Mouse (Mus musculus): ENCODE measurements around the gene Soat1.
A peak's percentile ranks its signal among the peaks of the same experiment; 100 is the strongest.
"Not testable (repeated sequence)": the region's sequence is repeated elsewhere in the genome, so short reads cannot be mapped to it uniquely, and the experiment has no call there.

Soat1 gene

GRCm38 (mm10) chr1:156473961-156474503, at the start of gene Soat1:
TSS of gene Soat1 (minus strand) at chr1:156474331.
- DNase-seq (ENCODE audit: extremely low read depth, insufficient read length, low spot score): peak; percentile 92

GRCm38 (mm10) chr1:156523842-156524241, 49.7 kb upstream of the Soat1 start, which contains the start of gene Gm10031:
TSS of gene Gm10031 (plus strand) at chr1:156524012.
- not testable (repeated sequence) for DNase-seq (ENCODE audit: extremely low read depth, insufficient read length, low spot score)

GRCm38 (mm10) chr1:156521796-156522517, 47.8 kb upstream of the Soat1 start:
- no peak for DNase-seq (ENCODE audit: extremely low read depth, insufficient read length, low spot score)

- DNase-seq (ENCODE audit: extremely low read depth, insufficient read length, low spot score): no peak
These were observed 46.1 kb upstream of the Soat1 start for GRCm38 (mm10) chr1:156520136-156520780.

- peak; percentile 21 for DNase-seq (ENCODE audit: extremely low read depth, insufficient read length, low spot score)
These were observed 33.6 kb upstream of the Soat1 start for GRCm38 (mm10) chr1:156507753-156508152.

GRCm38 (mm10) chr1:156505901-156506300, 31.8 kb upstream of the Soat1 start:
- DNase-seq (ENCODE audit: extremely low read depth, insufficient read length, low spot score): no peak

- DNase-seq (ENCODE audit: extremely low read depth, insufficient read length, low spot score): no peak
These were observed 30.9 kb upstream of the Soat1 start for GRCm38 (mm10) chr1:156504945-156505523.

- no peak for DNase-seq (ENCODE audit: extremely low read depth, insufficient read length, low spot score)
These were observed 22.8 kb upstream of the Soat1 start for GRCm38 (mm10) chr1:156496910-156497309.

GRCm38 (mm10) chr1:156495025-156495424, 20.9 kb upstream of the Soat1 start:
- DNase-seq (ENCODE audit: extremely low read depth, insufficient read length, low spot score): no peak

- no peak for DNase-seq (ENCODE audit: extremely low read depth, insufficient read length, low spot score)
These were observed 17.2 kb upstream of the Soat1 start for GRCm38 (mm10) chr1:156491226-156491796.

GRCm38 (mm10) chr1:156488031-156488430, 13.9 kb upstream of the Soat1 start:
- DNase-seq (ENCODE audit: extremely low read depth, insufficient read length, low spot score): no peak

GRCm38 (mm10) chr1:156487498-156487897, 13.4 kb upstream of the Soat1 start:
- no peak for DNase-seq (ENCODE audit: extremely low read depth, insufficient read length, low spot score)

- no peak for DNase-seq (ENCODE audit: extremely low read depth, insufficient read length, low spot score)
These were observed 7.7 kb upstream of the Soat1 start for GRCm38 (mm10) chr1:156481826-156482225.

- no peak for DNase-seq (ENCODE audit: extremely low read depth, insufficient read length, low spot score)
These were observed 2.4 kb upstream of the Soat1 start for GRCm38 (mm10) chr1:156476535-156476934.

GRCm38 (mm10) chr1:156476016-156476415, 1.9 kb upstream of the Soat1 start:
- no peak for DNase-seq (ENCODE audit: extremely low read depth, insufficient read length, low spot score)

- DNase-seq (ENCODE audit: extremely low read depth, insufficient read length, low spot score): no peak
These were observed 723 bp upstream of the Soat1 start for GRCm38 (mm10) chr1:156474854-156475253.

- peak; percentile 44 for DNase-seq (ENCODE audit: extremely low read depth, insufficient read length, low spot score)
These were observed 1.1 kb downstream of the Soat1 start for GRCm38 (mm10) chr1:156473003-156473402.

GRCm38 (mm10) chr1:156471955-156472354, 2.2 kb downstream of the Soat1 start:
- no peak for DNase-seq (ENCODE audit: extremely low read depth, insufficient read length, low spot score)

GRCm38 (mm10) chr1:156471071-156471470, 3.1 kb downstream of the Soat1 start:
- no peak for DNase-seq (ENCODE audit: extremely low read depth, insufficient read length, low spot score)

GRCm38 (mm10) chr1:156470557-156470956, 3.6 kb downstream of the Soat1 start:
- no peak for DNase-seq (ENCODE audit: extremely low read depth, insufficient read length, low spot score)

- DNase-seq (ENCODE audit: extremely low read depth, insufficient read length, low spot score): no peak
These were observed 5.6 kb downstream of the Soat1 start for GRCm38 (mm10) chr1:156468576-156468975.

Measured in 3134 (cell line).